Mouse (Mus musculus) spleen, adult 2 months (tissue): ENCODE measurements around the gene Tsc22d1. TPM values are rescaled to one million over a fixed set of nuclear protein-coding genes. Genes with fewer than 3 reads are reported as not detected.

Experiments used
- DNase-seq, 2 experiments: peaks; one replicate each; pipeline versions ENCODE4 v3.0.0 to v3.0.0-alpha.2; 2012 to 2021; ENCODE audit warnings: low spot score in 2 of 2, low read depth in 1 of 2
- H3K27ac ChIP-seq: fragments of 200-500 bp; 2 replicates; pipeline ENCODE4 v1.5.1; 2012; ENCODE audit warnings: low read length, inconsistent platforms; ENCODE audit not compliant: insufficient read depth
- H3K27me3 ChIP-seq: fragments of 200-500 bp; 2 replicates; pipeline ENCODE4 v1.6.1; 2012; ENCODE audit warnings: mild to moderate bottlenecking, moderate library complexity, low read length, inconsistent platforms; ENCODE audit not compliant: control insufficient read depth, insufficient read depth
- H3K36me3 ChIP-seq: fragments of 200-500 bp; 2 replicates; pipeline ENCODE4 v1.6.1; 2012; ENCODE audit warnings: mild to moderate bottlenecking, low read length, inconsistent platforms; ENCODE audit not compliant: control insufficient read depth, insufficient read depth
- H3K4me1 ChIP-seq: fragments of 200-500 bp; 2 replicates; pipeline ENCODE4 v1.6.1; 2011; ENCODE audit warnings: inconsistent platforms; ENCODE audit not compliant: control insufficient read depth, insufficient read depth, insufficient read length
- H3K4me3 ChIP-seq: fragments of 200-500 bp; 2 replicates; pipeline ENCODE4 v1.5.1; 2011; ENCODE audit warnings: mild to moderate bottlenecking, inconsistent platforms; ENCODE audit not compliant: insufficient read depth, insufficient read length; ENCODE audit errors: extremely low read depth
- CTCF ChIP-seq: fragments of 200-500 bp; IDR thresholded peaks from 2 replicates; pipeline ENCODE4 v1.5.1; 2011; ENCODE audit warnings: mild to moderate bottlenecking, inconsistent platforms; ENCODE audit not compliant: insufficient read depth, insufficient read length, insufficient replicate concordance; ENCODE audit errors: extremely low read depth
- POLR2A ChIP-seq: fragments of 200-500 bp; IDR thresholded peaks from 2 replicates; pipeline ENCODE4 v1.6.1; 2011; ENCODE audit warnings: low read depth, low read length, inconsistent platforms
- WGBS: fragments of 180-500 bp; shearing (Covaris S2); methylation state at CpG from one replicate; pipeline ENCODE4 v1.1.7; 2018; 5-methylcytosine and 5-hydroxymethylcytosine counted together
- polyA plus RNA-seq: library from polyadenylated mRNA; depleted of rRNA; stranded (reverse); fragments of >200 nt; gene quantifications from 2 replicates; pipeline ENCODE4 v1.2.3, GENCODE M21; 2012

The Tsc22d1 gene
- polyA plus RNA-seq, 1 experiment, result 82.9 TPM

- no peak for DNase-seq
- TF ChIP-seq CTCF (no peak), POLR2A (no peak)
- H3K4me3 ChIP-seq, result no peak overlapping the region
- H3K27me3 ChIP-seq, result no peaks in the 10 kb centered on the region
- no peaks in the 10 kb centered on the region for H3K36me3 ChIP-seq
- H3K4me1 ChIP-seq, result no peaks in the 10 kb centered on the region
- 95% methylated on average over 2 of the region's 2 CpGs for WGBS
- no peak overlapping the region for H3K27ac ChIP-seq
These were observed 63.3 kb downstream of the Tsc22d1 start for GRCm38 (mm10) chr14:76478076-76478475.

DNA sequence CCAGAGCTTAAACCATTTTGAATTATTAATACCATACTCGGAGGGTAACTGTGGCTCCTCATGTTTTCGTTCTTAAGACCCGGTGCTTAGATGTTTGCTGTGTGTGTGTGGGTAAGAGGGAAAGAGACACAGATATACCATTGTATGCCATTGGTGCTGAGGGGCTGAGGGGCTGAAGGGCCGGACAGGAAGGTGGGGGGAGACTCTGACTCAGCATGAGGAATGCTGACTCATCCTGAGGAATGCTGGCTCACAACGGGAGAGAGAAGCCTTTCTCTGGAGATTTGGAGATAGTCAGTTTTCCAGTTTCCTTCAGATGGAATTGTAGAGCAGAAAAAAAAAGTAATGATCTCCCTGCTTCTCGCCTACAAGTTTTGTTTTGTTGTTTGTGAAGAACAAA, 63.9 kb downstream of the Tsc22d1 start:
- no peak for TF ChIP-seq POLR2A
- TF ChIP-seq CTCF, result no peak
- H3K4me3 ChIP-seq, result no peak overlapping the region
- no peak for DNase-seq
- H3K4me1 ChIP-seq, result no peaks in the 10 kb centered on the region
- no peaks in the 10 kb centered on the region for H3K36me3 ChIP-seq
- 56% methylated on average over 6 of the region's 6 CpGs for WGBS
- no peaks in the 10 kb centered on the region for H3K27me3 ChIP-seq
- H3K27ac ChIP-seq, result no peak overlapping the region

DNA sequence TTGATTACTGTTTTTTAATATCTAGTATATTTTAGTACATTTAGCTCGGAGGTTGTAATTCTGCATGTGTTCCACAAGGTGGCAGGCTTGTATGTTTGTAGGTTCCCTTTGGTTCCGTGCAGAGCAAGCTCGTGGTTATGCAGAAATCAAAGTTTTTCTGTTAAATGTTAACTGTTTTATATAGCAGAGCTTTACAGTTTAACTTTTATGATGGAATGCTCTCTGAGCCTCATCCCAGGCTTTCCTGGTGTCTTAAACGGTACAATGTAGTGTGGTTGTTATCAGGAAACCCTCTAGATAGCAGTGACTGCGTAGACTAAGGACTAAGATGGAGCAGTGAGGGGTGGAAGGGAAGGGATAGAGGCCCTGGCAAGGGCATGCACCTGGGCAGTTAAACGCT, 65.1 kb downstream of the Tsc22d1 start:
- TF ChIP-seq POLR2A (no peak), CTCF (peak; percentile 44; the same call in 1 of the 2 replicates)
- 25% methylated on average over 6 of the region's 6 CpGs for WGBS
- no peaks in the 10 kb centered on the region for H3K27me3 ChIP-seq
- H3K4me1 ChIP-seq, result no peaks in the 10 kb centered on the region
- no peak for DNase-seq
- no peak overlapping the region for H3K27ac ChIP-seq
- no peak overlapping the region for H3K4me3 ChIP-seq
- no peaks in the 10 kb centered on the region for H3K36me3 ChIP-seq

DNA sequence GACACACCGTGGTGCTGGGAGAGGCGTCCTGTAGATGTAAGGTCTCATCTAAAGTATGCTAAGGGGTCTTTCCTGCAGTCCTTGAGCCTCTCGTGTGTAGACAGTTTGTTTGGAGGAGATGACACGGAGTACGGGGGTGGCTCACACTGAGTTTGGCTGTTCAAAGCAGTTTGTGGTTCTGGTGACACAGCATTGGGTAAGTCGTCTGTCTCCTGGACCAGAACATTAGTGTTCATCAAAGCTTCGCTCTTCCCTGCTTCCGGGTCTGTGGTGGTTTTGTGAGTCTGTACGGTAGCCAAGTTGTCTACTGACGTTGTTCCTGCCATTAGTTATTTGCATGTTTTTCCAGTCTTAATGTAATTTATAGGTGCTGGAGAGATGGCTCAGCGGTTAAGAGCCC, 65.7 kb downstream of the Tsc22d1 start:
- no peak for DNase-seq

GRCm38 (mm10) chr14:76483701-76484100, 68.9 kb downstream of the Tsc22d1 start:
- Histone ChIP-seq H3K27me3 (no peaks in the 10 kb centered on the region), H3K27ac (no peak overlapping the region), H3K4me1 (no peaks in the 10 kb centered on the region), H3K4me3 (no peak overlapping the region), H3K36me3 (no peaks in the 10 kb centered on the region)
- TF ChIP-seq POLR2A, result no peak
- TF ChIP-seq CTCF, result no peak
- DNase-seq, result no peak
- WGBS, result 96% methylated on average over 1 of the region's 1 CpGs

More for the DNA sequence above, 65.7 kb downstream of the Tsc22d1 start:
- 89% methylated on average over 11 of the region's 11 CpGs for WGBS
- no peaks in the 10 kb centered on the region for H3K4me1 ChIP-seq
- H3K4me3 ChIP-seq, result no peak overlapping the region
- H3K27me3 ChIP-seq, result no peaks in the 10 kb centered on the region
- TF ChIP-seq CTCF, result no peak
- no peak for TF ChIP-seq POLR2A
- H3K27ac ChIP-seq, result no peak overlapping the region
- H3K36me3 ChIP-seq, result no peaks in the 10 kb centered on the region

- TF ChIP-seq CTCF (no peak), POLR2A (no peak)
- 93% methylated on average over 16 of the region's 16 CpGs for WGBS
- no peak overlapping the region for H3K4me3 ChIP-seq
- no peaks in the 10 kb centered on the region for H3K4me1 ChIP-seq
- H3K27ac ChIP-seq, result no peak overlapping the region
- no peaks in the 10 kb centered on the region for H3K36me3 ChIP-seq
- no peak for DNase-seq
- H3K27me3 ChIP-seq, result no peaks in the 10 kb centered on the region
These were observed 72.8 kb downstream of the Tsc22d1 start for GRCm38 (mm10) chr14:76487609-76488008.

DNA sequence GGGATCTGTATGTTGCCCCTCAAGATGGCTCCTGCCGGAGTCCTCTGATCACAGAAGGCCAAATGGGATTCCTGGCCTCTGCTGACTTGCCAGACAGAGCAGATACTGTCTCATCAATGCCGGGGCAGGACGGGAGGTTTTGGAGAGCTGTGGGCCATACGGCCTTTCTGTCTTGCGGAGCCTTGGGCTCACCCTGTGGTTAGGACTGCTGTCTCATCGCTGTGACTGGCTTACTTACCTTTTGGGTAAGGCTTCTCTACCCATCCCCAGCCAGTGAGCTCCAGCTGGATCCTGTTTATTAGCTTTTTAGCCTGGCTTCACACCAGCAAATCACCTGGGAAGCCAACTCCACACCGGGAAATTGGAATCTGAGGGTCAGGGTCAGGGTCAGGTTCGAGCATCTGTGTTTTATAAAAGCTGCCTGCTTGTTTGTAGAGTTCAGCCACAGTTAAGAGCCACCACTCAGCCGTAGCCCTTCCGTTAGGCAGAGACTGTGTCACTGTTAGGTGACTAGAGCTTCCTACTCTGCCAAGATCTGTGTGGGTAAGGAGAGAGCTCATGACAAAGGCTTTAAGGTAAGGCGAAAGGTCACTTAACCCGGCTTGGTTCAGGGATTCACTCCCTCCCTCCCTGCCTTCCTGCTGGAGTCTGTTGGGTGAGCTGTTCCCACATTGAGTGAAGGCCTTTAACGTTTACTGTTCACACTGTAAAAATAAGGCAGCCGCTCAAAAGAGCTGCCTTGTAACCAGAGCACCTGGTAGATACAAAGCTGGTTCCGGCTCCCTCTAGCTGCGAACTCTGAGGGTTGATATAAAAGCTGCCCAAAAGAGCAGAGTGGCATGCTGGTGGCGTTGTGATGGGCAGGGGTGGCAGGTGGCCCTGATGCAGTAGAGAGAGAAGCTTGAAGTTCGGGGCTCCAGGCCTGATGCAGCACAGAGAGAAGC, 73.6 kb downstream of the Tsc22d1 start:
- WGBS, result 84% methylated on average over 18 of the region's 18 CpGs
- no peak overlapping the region for H3K4me3 ChIP-seq
- no peak overlapping the region for H3K27ac ChIP-seq
- no peak for TF ChIP-seq POLR2A
- TF ChIP-seq CTCF, result no peak
- no peaks in the 10 kb centered on the region for H3K27me3 ChIP-seq
- DNase-seq, result no peak
- H3K36me3 ChIP-seq, result no peaks in the 10 kb centered on the region
- H3K4me1 ChIP-seq, result no peaks in the 10 kb centered on the region
